ENCODE assay signal across 12 mouse cellular contexts in genomic region chr5:118174310-118175009, GRCm38 (mm10). TPM values are rescaled to one million over a fixed set of nuclear protein-coding genes. Genes with fewer than 3 reads are reported as not detected.
DNase-seq lines count a peak whose midpoint lies in the region; ATAC-seq and TF ChIP-seq lines count a peak whose summit lies in the region.
"Had no signal": no experiment of that assay in that cellular context is flagged by ENCODE, and none has a peak within 500 bp of the region (broad histone marks: within the 10 kb centered on the region; RNA-seq: fewer than 3 reads in every experiment).

No protein-coding gene starts in this region.

- H3K27me3 ChIP-seq in kidney, postnatal 0 days (ENCODE audit: insufficient read depth, low read length): peaks cover 46% of the 10 kb centered on the region
- H3K27me3 ChIP-seq in forebrain, embryonic 12.5 days: peaks cover 67% of the 10 kb centered on the region
- peaks cover 82% of the 10 kb centered on the region for H3K27me3 ChIP-seq in limb, embryonic 13.5 days

- no peak for TF ChIP-seq CTCF in kidney, postnatal 0 days (IDR thresholded peaks at IDR 0.05; ENCODE audit: low read depth)

- H3K9me3 ChIP-seq in kidney, postnatal 0 days (replicated peaks; ENCODE audit: low read length): no peaks in the 10 kb centered on the region; the same call in 1 of the 2 replicates
- peaks cover 7% of the 10 kb centered on the region; the same call in 1 of the 2 replicates for H3K9me3 ChIP-seq in forebrain, embryonic 12.5 days
- H3K9me3 ChIP-seq in limb, embryonic 13.5 days: 0 out of 2 replicates have a peak, but pooled peaks cover 4% of the 10 kb centered on the region

- H3K4me3 ChIP-seq in kidney, postnatal 0 days (replicated peaks; ENCODE audit: low read depth, low read length): peak overlapping the region; percentile 17; the same call in 1 of the 2 replicates
- H3K4me3 ChIP-seq in forebrain, embryonic 12.5 days (replicated peaks): peak overlapping the region; percentile 33
- H3K4me3 ChIP-seq in limb, embryonic 13.5 days: peak overlapping the region; percentile 26
- H3K4me3 ChIP-seq: megakaryocyte, embryonic 14.5 days had no signal

- ATAC-seq in kidney, postnatal 0 days (replicated peaks; ENCODE audit: low FRiP score, low read depth): 0 out of 2 replicates have a peak, but pooled peaks have one; percentile 29
- no peak for ATAC-seq in forebrain, embryonic 12.5 days (ENCODE audit: low FRiP score)
- no peak for ATAC-seq in limb, embryonic 13.5 days (ENCODE audit: low FRiP score, low read depth)
- ATAC-seq: Patski had no signal

- no peak overlapping the region for H3K27ac ChIP-seq in kidney, postnatal 0 days
- no peak overlapping the region for H3K27ac ChIP-seq in forebrain, embryonic 12.5 days
- H3K27ac ChIP-seq in limb, embryonic 13.5 days: no peak overlapping the region

- DNase-seq in kidney, postnatal 0 days (ENCODE audit: low spot score): no peak
- DNase-seq in kidney, adult 11 months: no peak
- peak; percentile 57 for DNase-seq in retina, postnatal 1 day
- DNase-seq in thymus, adult 18-20 months: no peak
- DNase-seq in kidney, postnatal 25 days: no peak
- no peak for DNase-seq in B cell, adult 2 months
- DNase-seq: cerebellum, adult 2 months; kidney, adult 18-20 months had no signal

- peaks cover 17% of the 10 kb centered on the region; the same call in 1 of the 2 replicates for H3K4me1 ChIP-seq in kidney, postnatal 0 days (replicated peaks; ENCODE audit: insufficient read depth, low read length)
- peaks cover 37% of the 10 kb centered on the region for H3K4me1 ChIP-seq in forebrain, embryonic 12.5 days
- H3K4me1 ChIP-seq in limb, embryonic 13.5 days: peaks cover 29% of the 10 kb centered on the region

- no peaks in the 10 kb centered on the region for H3K36me3 ChIP-seq in kidney, postnatal 0 days (ENCODE audit: insufficient read depth, low read length)
- no peaks in the 10 kb centered on the region for H3K36me3 ChIP-seq in forebrain, embryonic 12.5 days (replicated peaks)
- H3K36me3 ChIP-seq in limb, embryonic 13.5 days: no peaks in the 10 kb centered on the region

- H3K9ac ChIP-seq in kidney, postnatal 0 days (ENCODE audit: low read depth, low read length): no peak overlapping the region
- H3K9ac ChIP-seq in forebrain, embryonic 12.5 days: peak overlapping the region; percentile 44; the same call in 1 of the 2 replicates
- peak overlapping the region; percentile 43; the same call in 1 of the 2 replicates for H3K9ac ChIP-seq in limb, embryonic 13.5 days

- 1% methylated on average over 22 of the region's 22 CpGs for WGBS in kidney, postnatal 0 days
- 0% methylated on average over 22 of the region's 22 CpGs for WGBS in forebrain, embryonic 12.5 days
- WGBS in limb, embryonic 13.5 days: under 1% methylated on average over 22 of the region's 22 CpGs

- peak overlapping the region; percentile 40 for H3K4me2 ChIP-seq in kidney, postnatal 0 days (ENCODE audit: low read length)
- H3K4me2 ChIP-seq in forebrain, embryonic 12.5 days: peak overlapping the region; percentile 55
- peak overlapping the region; percentile 56 for H3K4me2 ChIP-seq in limb, embryonic 13.5 days (replicated peaks)

RNA-seq across cellular contexts. Expression of gene Hrk, which starts 10.0 kb away (rescaled TPM):
- 0.03 TPM in 1 of 2 replicates, not detected in the other for polyA plus RNA-seq in kidney, postnatal 0 days (2015; fragmentation: Nextera tagmentation; extraction: Ambion mirVana)
- 0.46 and 0.52 TPM in 2 replicates for polyA plus RNA-seq in forebrain, embryonic 12.5 days (2016; fragmentation: Nextera tagmentation; extraction: Ambion mirVana)
- 0.10 and 0.17 TPM in 2 replicates for polyA plus RNA-seq in limb, embryonic 13.5 days (2015; fragmentation: Nextera tagmentation; extraction: Ambion mirVana)

RNA-seq across cellular contexts. Expression of gene Fbxw8, which starts 19.2 kb away (rescaled TPM):
- polyA plus RNA-seq in kidney, postnatal 0 days (2015; fragmentation: Nextera tagmentation; extraction: Ambion mirVana): 23.9 and 24.7 TPM in 2 replicates
- polyA plus RNA-seq in forebrain, embryonic 12.5 days (2016; fragmentation: Nextera tagmentation; extraction: Ambion mirVana): 41.5 and 41.7 TPM in 2 replicates
- 29.0 and 30.1 TPM in 2 replicates for polyA plus RNA-seq in limb, embryonic 13.5 days (2015; fragmentation: Nextera tagmentation; extraction: Ambion mirVana)
